Mouse (Mus musculus) embryo, embryonic 9.5 days (tissue): ENCODE data around the gene Gm17689.

Source experiments
- DNase-seq: peaks from one replicate; pipeline ENCODE4 v3.0.0-alpha.2; 2017; ENCODE audit errors: extremely low spot score

Gm17689 gene

GRCm38 (mm10) chr9:36582535-36582934 lies at the start of gene Gm17689:
Gm17689 (minus strand) TSS chr9:36582635.
- no peak for DNase-seq

- no peak for DNase-seq
Measured at GRCm38 (mm10) chr9:36541863-36542262, 40.6 kb downstream of the Gm17689 start, which contains the start of gene Gm5615. Gm5615 (minus strand) TSS chr9:36541963.
